Mouse (Mus musculus) spleen, adult 18-20 months (tissue): ENCODE measurements at regions not wholly inside any gene's neighbourhood (a gene's known extent, or its start where the extent isn't known, plus 50 kb on each side); places are given as distances from the start of the nearest gene placed in this dataset.

Source experiments
- DNase-seq, 2 experiments: peaks; one replicate each; pipeline ENCODE4 v3.0.0; 2022; ENCODE audit warnings: mixed read lengths in 2 of 2

DNA sequence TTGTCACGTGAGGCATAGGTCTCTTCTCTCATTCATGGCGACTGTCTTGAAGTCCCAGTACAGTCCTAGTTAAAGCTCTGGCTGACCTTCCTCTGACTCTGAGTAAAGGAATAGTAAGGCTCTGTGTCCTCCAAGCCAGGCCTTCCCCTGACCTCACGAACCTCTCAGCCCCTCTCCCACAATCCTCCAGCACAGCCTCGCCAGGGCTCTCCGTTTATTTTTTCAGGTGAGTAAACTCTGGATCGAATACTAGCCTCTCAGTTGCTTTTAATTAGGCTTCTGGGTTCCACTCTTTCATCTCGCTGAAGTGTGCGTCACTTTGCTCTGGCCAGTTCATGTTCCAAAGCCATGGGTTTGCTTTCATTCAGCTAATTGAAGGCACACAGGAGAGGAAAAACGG, 133.8 kb downstream of the Mylk4 start:
- DNase-seq: no peak

DNA sequence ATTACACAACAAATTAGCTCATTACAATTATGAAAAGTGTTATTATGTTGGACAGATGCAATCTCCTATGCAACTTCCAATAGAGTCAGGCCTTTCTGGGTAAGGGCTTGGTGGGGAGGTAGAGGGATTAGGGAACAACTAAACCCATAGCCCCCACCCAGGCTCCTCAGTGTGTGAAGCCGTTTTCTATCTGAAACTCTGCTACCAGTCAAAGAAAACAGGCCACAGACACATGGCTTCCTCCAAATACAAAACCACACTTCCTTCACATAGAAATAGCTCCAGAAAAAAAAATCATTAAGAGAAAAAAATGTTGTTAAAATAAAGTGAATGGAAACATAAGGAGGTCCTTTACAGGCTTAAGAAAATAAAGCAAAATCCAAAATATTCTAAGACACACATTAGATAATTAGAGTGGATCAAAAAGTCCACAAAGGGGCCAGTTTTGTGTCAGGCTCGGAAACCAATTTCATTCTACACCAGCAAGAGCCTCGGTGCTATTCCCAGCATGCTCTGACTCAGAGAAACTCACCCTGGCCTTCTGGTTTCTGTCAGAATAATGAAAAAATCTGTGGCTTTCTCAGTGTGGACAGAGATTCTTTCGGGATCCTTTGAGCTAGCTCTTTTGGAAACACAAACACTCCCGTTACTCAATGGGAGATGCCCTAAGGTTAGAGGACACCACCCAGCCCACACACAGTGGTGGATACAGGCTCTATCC, 140.6 kb downstream of the Mylk4 start:
- DNase-seq: no peak

DNA sequence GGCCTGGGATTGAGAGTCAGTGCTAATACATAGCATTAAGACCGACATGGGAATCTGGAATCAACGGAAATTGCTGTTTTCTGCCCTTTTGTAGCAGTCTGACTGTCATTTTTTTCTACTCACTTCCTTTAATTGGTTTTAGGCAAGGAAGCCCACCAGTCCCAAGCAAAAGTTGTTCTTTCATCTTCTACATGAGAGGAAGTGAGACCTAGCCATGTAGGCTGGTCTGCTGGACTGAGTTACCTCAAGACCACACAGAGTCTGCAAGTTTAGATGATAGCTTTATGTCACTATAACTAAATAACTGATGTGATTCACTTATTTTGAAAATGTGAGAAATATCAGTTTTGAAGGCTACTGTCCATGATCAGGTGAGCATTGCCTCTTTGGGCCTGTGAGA, 142.8 kb downstream of the Mylk4 start:
- no peak for DNase-seq

DNA sequence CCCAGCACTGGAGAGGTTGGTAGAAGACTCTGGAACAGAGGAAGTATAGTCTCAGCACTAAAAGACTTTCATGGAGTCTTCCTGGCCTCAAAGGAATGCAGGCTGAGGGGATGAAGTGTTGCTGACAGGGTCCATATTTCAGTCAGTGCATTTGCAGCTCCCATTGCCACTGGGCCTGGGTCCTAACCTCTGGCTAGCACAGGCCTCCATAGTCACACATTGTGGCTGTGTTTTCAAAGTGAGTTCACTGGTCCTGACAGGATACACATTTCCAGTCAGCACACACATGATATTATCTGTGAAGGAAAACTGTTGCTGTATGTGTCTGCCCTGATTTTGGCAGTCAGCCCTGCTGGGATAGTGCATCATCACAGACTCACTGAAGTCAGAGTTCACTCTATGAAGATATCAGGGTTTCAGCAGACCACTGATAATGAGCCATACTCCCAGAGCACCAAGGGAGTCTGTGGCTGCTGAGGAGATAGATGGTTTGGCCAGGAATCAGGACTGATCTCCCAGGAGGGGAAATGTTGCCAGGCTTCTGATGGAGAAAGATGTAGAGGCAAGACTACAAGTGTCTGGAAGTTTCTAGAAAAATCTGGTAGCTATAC, 153.5 kb downstream of the Mylk4 start:
- DNase-seq: no peak

DNA sequence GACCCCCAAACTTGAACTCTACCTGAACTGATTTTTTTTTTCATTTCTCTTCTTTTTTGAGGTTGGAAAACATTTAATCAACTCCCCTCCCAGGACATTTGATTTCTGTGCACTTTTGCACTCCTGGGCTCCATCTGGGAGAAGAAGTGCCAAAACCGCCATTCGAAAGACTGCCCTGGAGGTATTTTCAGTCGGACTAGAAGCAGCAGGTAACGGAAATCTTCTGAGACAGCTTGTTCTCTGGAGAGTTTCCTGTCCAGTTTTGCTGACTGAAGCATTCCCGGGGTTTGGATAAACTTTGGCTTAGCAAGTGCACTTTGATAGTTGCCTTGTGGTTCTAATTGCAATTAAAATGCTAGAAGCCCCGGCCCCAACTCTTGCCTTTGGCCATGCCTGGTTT, 169.8 kb downstream of the Mylk4 start:
- no peak for DNase-seq

DNA sequence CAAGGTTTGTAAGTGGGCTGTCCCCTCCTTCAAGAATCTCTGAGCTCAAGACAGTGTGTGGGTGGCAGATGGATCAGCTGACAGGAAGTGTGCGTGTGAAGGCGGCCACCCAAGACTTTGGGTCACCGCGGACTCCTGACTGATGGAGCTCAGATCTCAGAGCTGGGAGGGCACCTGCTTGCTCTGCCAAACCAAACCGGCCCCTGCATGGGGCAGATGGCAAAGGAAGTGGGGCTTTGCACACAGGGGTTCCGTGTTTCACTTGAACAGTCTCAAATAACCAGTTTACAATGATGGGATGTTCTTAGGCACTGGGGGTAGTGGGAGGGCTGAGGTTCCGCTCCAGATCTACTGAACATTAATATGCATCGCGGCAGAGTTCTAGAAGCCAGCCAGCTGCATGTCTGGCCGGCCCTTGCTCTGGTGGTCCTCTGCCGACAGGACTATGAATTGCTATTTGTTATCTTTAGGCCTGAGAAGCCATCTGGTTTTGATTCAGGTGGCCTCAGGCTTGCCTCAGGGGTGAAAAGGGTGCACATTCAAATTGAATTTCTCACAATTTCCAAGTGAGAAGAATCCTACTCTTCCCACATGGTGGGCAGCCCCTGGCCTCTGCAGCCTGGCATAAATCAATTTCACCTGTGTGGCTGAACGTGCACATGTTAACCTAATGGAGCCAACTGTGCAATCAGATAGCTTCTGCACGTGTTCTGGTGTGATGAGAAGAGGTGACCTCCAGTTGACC, 172.0 kb downstream of the Mylk4 start:
- DNase-seq: peak; percentile 23 to 44

DNA sequence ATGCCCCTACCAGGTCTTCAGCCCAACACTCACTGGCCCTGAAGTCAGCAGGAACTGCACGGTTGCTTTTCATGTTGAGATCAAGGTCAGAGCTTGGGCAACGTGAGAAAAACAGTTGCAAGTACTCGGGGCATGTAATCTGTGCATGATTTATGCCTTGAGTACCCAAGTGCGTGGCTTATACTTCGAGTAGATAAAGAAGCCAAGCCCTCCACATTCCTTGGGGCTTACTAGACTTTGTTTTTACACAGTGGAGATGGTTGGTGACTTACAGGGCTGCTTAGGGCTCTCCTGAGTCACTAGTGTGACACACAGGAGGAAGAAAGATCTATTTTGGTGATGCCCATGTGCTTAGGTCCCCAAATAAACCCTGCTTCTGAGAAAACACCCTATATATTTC, 172.8 kb downstream of the Mylk4 start:
- DNase-seq: peak in 1 of 2 experiments; percentile 2

DNA sequence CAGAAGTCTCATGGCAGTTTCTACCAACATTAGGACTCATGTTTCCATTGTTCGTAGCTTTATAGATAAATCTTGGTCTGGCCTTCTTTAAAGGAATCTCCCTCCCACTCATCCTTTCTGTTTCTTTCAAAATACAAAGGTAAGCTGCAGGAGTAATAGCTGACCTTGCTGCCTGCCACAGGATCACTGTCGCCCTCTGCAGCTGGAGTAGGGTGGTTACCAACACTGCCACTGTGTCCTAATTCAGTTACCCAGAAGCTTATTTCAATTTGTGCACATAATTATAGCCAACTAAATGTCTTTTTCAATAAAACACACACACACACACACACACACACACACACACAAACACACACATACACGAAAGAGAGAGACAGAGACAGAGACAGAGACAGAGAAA, 175.3 kb downstream of the Mylk4 start:
- no peak for DNase-seq

DNA sequence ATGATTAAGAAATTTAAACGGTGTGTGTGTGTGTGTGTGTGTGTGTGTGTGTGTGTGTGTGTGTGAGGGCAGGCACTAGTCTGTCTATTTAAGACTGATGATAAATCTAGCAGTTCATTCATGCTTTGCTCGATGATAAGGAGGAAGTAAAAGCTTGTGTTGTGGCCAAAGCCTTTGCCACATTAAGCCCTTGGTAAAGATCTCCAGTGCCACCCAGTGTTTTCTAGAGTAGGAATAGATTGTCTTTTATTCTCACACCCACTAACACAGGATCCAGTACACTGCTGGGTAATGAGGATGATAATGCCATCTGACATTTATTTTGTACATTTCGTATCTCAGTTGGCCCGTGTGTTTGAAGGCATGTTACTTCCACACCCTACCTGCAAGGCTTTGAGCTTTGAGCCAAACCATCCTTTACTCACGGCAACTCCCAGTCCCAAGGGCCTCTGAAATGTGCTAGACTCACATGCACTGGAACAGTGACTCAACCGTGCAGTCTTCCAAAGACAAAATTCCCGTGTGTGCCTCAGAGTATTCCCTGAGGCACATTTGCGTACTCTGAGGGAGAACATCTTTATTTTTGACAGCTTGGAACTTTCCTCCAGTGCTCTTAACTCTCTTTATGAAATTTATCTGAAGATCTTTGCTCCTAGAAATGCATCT, 179.7 kb downstream of the Mylk4 start:
- no peak for DNase-seq

DNA sequence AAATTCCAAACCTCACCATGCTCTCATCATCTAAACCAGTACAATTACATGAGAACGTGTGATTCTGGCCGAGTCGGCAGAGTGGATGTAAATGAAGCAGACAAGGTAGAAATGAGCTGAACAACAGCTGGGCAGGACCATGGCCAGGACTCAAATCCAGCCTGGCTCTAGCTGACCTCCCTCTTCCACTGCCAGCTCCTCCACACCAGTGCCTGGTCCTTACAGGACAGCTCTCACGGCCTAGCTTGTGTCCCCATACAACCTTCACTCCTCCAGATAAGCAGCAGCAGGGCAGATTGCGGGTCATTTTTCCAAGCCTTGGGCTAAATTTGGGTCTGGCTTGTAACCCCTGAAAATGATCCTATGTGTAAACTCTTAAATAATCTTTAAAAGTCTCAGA, 182.4 kb downstream of the Mylk4 start:
- no peak for DNase-seq

DNA sequence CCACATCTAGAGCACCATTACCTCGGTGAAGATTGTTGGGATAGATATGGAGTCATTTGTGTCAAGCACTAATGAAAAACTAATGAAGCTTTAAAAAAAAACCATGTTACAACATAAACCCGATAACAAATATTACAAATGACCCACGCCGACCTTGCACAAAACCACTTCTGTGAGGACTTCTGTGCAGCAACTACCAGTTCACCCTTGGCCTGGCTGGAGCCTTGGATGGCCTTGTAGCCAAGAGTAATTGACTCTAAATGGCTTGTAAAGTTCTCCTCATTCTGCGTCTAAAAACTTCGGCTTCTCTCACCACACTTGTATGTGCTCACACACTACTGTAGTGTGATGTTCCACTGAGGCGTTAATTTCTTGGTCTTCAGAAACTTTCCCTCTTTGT, 190.1 kb downstream of the Mylk4 start:
- DNase-seq: no peak

DNA sequence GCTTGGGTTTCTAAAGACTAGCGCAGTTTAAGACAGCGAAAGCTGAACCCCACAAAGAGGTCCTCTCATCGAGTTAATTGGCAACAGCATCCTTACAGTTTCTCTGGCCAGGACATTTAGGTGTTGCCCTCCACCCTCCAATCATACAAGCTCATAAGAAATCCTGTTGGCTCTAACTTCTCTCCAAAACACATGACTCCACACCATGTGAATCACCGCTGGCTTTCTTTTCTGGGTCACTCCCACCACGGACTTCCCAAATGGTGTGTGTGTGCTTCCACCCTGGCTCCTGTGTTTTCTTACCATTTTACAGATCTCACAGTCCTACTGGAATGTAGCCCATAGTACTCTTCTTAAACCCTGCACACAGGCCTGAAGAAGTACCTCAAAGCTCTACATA, 190.6 kb downstream of the Mylk4 start:
- no peak for DNase-seq

DNA sequence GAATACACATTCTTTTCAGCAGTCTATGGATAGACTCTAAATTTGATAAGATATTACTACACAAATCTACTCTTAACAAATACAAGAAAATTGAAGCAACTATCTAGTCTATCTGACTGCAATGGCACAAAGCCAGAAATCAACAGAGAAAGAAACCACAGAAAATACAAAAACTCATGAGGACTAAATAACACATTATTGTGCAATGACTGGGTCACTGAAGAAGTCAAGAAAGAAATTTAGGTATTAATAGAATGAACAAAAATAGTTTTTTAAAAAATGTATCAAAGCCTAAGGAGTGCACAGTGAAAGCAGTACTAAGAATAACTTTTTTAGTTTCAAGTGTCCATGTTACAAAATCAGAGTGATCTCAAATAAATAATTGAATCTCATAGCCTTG, 202.2 kb downstream of the Mylk4 start:
- DNase-seq: no peak

DNA sequence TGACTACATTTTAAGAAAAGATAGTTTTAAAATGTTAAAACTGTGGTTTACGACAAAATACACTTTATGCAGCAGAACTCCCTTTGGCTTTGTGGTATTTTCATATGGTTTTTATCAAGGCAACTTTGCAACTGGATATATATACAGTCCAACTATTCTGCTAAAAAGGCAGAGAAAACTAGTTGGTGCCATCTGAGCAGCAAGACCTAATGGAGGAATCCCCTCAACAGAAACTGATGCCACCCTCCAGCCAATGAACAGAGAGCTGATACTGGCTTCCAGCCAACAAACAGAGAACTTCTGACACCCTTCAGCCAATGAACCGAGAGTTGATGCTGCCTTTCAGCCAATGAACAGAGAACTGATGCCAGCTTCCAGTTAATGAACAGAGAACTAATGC, 215.9 kb downstream of the Mylk4 start:
- no peak for DNase-seq

DNA sequence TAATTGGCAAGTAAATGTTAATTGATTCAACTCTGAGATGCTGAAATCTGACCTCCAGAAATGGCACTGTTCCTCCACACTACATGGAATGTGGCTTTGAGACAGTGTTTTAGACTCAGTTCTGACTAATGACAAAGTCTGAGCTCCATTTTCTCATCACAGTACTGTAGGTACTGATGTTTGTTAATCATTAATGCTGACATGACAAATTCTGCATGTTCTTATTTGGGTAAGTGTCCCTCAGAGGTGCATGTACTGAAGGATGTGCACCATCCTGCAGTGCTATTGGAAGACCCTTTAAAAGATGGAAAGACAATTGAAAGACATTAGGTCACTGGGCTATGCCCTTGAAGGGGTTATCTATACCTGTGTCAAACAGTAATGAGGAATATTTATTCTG, 222.1 kb upstream of the Gmds start:
- no peak for DNase-seq

DNA sequence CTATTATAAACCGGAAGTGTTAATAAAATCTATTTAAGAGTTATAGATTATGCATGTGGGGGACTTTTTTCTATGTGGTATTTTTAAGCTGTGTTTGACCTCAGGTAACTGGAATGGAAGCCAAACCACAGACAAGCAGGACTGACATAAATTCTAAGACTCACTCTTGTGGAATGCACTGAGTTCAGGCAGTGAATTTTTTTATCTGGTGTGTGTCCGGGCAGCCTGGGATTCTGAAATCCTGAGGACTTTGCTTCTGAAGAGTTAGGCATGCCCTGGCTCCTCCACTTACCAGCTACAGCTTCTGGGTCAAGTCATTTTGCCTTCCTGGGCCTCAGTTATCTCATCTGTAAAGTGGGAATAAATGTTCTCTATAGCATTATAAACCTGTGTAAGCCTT, 217.9 kb upstream of the Gmds start:
- no peak for DNase-seq

DNA sequence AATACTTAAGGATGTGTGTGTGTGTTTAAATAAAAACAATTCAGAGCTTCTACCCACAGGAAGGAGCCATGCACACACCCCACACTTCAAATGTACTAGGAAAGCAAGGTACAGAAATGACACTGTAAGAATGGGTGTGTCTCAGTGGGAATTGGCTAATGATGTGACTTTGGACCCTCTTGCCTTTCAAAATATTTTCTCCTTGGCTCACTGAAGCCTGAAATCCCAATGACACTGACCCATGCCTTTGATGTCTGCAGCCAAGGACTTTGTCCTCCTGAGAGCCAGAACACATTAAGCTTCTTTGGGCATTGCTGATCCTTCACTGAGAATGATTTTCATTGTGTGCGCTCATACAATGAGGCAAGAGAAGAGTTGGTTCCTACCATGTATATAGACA, 216.5 kb upstream of the Gmds start:
- DNase-seq: no peak

DNA sequence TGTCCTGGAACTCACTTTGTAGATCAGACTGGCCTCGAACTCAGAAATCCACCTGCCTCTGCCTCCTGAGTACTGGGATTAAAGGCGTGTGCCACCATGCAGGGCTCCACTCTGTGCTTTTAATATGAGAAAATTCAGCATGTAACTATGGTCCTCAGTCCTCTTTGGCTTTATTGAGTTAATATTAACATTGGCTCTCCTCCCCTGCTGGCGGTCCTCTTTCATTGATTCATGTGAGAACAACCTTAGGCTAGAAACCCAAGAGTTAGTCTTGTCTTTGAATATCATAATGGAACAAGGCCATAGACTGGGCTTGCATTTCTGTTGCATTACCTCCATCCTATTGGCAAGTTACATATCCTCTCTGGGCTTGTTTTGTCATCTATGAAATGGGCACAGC, 216.1 kb upstream of the Gmds start:
- no peak for DNase-seq

DNA sequence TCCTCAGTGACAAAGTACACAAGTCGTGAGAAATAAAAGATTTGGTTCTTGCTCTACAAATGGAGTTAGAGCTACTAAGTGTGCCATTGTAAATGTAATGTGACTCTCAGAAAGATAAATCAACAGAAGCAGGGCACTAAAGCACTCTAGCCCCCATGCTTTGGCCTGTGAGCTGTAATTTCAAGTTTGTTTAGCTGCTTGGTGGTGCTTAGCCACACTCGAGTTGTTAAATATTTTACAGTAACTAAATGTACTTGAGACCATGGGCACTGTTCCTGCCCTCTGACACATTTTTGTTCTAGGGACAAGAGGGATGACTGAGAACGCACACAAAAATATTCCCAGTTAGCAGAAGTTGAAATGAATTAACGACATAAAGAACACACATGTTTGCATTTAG, 214.6 kb upstream of the Gmds start:
- no peak for DNase-seq

DNA sequence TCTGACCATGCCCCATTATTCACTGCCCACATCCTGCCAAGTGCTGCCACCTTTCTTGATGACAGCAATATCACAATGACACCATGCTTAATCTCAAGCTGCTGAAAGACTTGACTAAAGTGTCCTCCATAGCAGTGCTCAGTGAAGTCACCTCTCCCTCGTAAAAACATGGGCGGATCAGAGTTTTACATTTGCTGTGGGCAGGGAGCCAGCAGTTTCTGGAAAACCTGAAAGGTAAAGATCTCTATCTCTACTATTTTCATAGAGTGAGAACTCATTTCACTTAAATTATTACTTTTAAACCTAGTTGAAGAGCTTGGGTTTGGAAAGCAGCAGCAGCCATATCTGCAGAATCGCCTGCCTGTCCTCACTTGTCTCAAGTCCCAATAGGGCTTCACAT, 211.6 kb upstream of the Gmds start:
- DNase-seq: no peak

DNA sequence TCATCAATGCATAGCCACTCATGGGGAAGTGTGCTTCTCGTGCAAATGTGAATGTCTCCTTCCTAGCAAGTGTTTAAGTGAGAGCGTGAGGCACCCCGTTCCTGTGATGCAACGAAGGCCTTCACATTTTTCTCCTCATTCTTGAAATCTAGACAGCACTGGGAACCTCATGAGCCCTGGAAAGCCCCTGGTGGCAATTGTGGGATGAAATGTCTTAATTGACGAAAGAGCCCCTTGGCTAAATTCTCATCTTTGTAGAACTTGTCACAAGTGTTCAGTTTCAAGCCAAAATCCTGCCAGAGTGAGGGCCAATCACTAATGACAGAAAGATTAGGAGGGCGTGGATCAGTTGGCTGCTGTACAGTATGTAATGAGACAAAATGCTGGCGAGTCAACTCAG, 208.6 kb upstream of the Gmds start:
- no peak for DNase-seq

DNA sequence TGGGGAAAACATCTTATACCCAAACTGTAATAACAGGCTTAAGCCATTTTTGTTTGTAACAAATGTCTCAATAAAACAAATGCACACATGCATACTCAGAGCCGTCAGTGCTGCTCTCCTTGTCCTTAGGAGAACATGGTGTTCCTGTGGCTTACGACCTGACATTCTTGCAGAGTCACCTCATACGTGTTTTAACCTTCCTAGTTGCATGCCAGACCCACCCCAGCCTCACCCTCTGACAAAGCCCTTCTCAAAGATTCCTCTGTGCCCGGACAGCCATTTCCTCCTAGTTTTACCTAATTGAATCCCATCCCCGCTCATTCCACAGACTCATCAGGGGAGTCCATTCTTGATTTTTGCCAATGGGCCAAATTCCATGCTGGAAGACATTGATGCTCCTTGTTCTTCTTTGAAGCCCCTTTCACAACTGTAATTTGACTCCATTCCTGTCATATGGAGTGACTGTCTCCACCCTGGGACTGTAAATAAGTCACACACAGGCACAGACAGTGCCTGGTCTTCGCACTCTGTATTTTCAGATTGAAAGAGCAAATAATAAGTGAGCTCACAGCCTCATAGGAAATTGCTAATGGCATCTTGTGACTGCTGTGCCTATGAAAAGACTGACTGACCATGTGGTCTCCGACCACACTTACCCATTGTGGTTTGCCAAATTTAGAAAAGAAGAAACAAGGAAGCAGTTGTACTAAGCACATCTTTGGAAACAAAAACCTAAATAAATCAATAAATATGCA, 206.6 kb upstream of the Gmds start:
- DNase-seq: no peak

DNA sequence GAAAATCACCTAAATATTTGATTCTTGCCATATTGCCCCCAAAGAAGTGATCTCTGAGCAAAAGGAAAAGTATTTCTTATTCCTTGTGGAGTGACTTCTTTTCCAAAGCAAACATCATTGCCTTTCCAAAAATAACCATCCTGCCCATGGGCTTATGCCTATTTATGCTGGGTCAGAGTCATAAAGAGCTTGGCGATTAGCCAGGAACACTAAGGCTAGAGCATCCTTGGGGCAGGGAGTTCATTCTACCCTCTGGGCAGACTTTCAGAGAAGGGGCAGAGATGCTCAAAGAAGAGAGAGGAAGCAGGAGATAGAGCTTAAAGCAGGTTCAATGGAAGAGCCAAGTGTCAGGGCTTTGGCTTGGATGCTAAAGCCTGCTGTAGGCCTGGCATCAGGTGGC, 203.1 kb upstream of the Gmds start:
- DNase-seq: no peak
